Mouse (Mus musculus): ENCODE results near the gene Ube2e1.

DNA sequence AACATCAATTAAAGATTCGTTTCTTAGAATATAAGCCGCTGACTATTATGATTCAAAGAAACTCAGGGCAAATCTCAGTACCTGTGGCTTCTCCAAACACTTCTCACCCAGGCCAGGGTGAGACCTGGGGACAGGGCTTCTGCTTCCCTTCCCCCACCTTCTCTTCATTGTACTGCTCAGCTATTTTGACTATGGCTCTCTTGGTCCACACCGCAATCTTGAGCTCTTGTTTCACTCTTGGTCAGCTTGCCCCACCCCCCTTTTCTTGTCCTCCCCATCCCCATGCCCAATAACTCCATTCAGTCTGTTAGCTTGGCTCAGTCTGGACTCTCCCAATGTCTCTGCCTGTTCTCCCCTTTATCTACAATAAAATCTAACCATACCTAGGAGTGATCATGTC is 46.2 kb downstream of the Ube2e1 start:
- TF ChIP-seq EP300 (optimal IDR thresholded peaks at IDR 0.05) (no peak), CTCF (IDR thresholded peaks at IDR 0.05; ENCODE audit: low read depth) (no peak)

Measured in stomach, postnatal 0 days (tissue).